Mouse (Mus musculus) hindbrain, postnatal 0 days (tissue): Measurements from ENCODE around the gene Ctdsp1. TPM values are rescaled to one million over a fixed set of nuclear protein-coding genes. Genes with fewer than 3 reads are reported as not detected.
A peak's percentile ranks its signal among the peaks of the same experiment; 100 is the strongest.

Experiments
- ATAC-seq: fragments of 200-750 bp; cut with Nextera tagmentation; 2 replicates; pipeline ENCODE4 v1.8.0; 2017; ENCODE audit warnings: mild to moderate bottlenecking, moderate TSS enrichment, moderate library complexity
- DNase-seq: peaks from one replicate; pipeline ENCODE4 v3.0.0-alpha.2; 2015; ENCODE audit warnings: low spot score
- H3K27ac ChIP-seq: fragments of 300-500 bp; sonication (generic); 2 replicates; pipeline ENCODE4 v1.5.1; 2014; ENCODE audit warnings: mild to moderate bottlenecking
- H3K27me3 ChIP-seq: fragments of 300-500 bp; sonication (generic); 2 replicates; pipeline ENCODE4 v1.6.1; 2014; ENCODE audit warnings: low read length, mixed read lengths; ENCODE audit not compliant: insufficient read depth
- H3K36me3 ChIP-seq: fragments of 300-500 bp; sonication (generic); 2 replicates; pipeline ENCODE4 v1.6.1; 2014; ENCODE audit warnings: low read length, mixed read lengths; ENCODE audit not compliant: insufficient read depth
- H3K4me1 ChIP-seq: fragments of 300-500 bp; sonication (generic); 2 replicates; pipeline ENCODE4 v1.6.1; 2014; ENCODE audit warnings: antibody characterized with exemption, low read length, mixed read lengths; ENCODE audit not compliant: insufficient read depth
- H3K4me2 ChIP-seq: fragments of 300-500 bp; sonication (generic); 2 replicates; pipeline ENCODE4 v1.6.1; 2014; ENCODE audit warnings: low read depth, mild to moderate bottlenecking, low read length, moderate library complexity, mixed read lengths
- H3K4me3 ChIP-seq: fragments of 300-500 bp; sonication (generic); 2 replicates; pipeline ENCODE4 v1.5.1; 2014; ENCODE audit warnings: low read length
- H3K9ac ChIP-seq: fragments of 300-500 bp; sonication (generic); replicated peaks from 2 replicates; pipeline ENCODE4 v1.6.1; 2014; ENCODE audit warnings: mild to moderate bottlenecking, low read length, moderate library complexity, mixed read lengths
- H3K9me3 ChIP-seq: fragments of 300-500 bp; sonication (generic); 2 replicates; pipeline ENCODE4 v1.6.1; 2016; ENCODE audit warnings: low read length, mixed read lengths
- CTCF ChIP-seq: IDR thresholded peaks from 2 replicates; pipeline ENCODE4 v1.5.1; 2016; ENCODE audit warnings: antibody characterized with exemption, control low read depth, low read depth
- WGBS: fragments of 180-500 bp; shearing (Covaris S2); extraction: QIAGEN DNeasy Blood & Tissue Kit; methylation state at CpG from one replicate; pipeline ENCODE4 v1.1.7; 2014; 5-methylcytosine and 5-hydroxymethylcytosine counted together
- polyA plus RNA-seq: library from polyadenylated mRNA; unstranded; fragments of >200 nt; fragmentation: Nextera tagmentation; extraction: Ambion mirVana; gene quantifications from 2 replicates; pipeline ENCODE4 v1.2.1, GENCODE M21; 2015
- total RNA-seq: library from RNA; depleted of rRNA; stranded (reverse); fragments of >200 nt; gene quantifications from 2 replicates; pipeline ENCODE4 v1.2.3, GENCODE M21; 2014

The Ctdsp1 gene
- total and polyA plus RNA-seq, 2 experiments from 2014 or later, result 18.2 to 35.7 TPM

- no peak for TF ChIP-seq CTCF
- Histone ChIP-seq H3K27ac (no peak overlapping the region), H3K4me1 (no peaks in the 10 kb centered on the region), H3K4me3 (no peak overlapping the region), H3K9ac (no peak overlapping the region), H3K9me3 (no peaks in the 10 kb centered on the region), H3K27me3 (no peaks in the 10 kb centered on the region), H3K4me2 (no peak overlapping the region), H3K36me3 (no peaks in the 10 kb centered on the region)
- peak; percentile 27 for DNase-seq
- no peak for ATAC-seq
- 69% methylated on average over 17 of the region's 17 CpGs for WGBS
Measured at GRCm38 (mm10) chr1:74418747-74419439, 27.6 kb downstream of the Ctdsp1 start.

GRCm38 (mm10) chr1:74419440-74419794 is 28.1 kb downstream of the Ctdsp1 start:
- Histone ChIP-seq H3K4me3 (no peak overlapping the region), H3K9me3 (no peaks in the 10 kb centered on the region), H3K27me3 (no peaks in the 10 kb centered on the region), H3K27ac (no peak overlapping the region), H3K36me3 (no peaks in the 10 kb centered on the region), H3K4me1 (no peaks in the 10 kb centered on the region), H3K4me2 (no peak overlapping the region), H3K9ac (no peak overlapping the region)
- 64% methylated on average over 9 of the region's 9 CpGs for WGBS
- no peak for ATAC-seq
- TF ChIP-seq CTCF, result no peak
- DNase-seq, result no peak

- no peak overlapping the region for H3K4me2 ChIP-seq
- ATAC-seq, result no peak
- 20% methylated on average over 8 of the region's 8 CpGs for WGBS
- no peaks in the 10 kb centered on the region for H3K27me3 ChIP-seq
- H3K4me1 ChIP-seq, result no peaks in the 10 kb centered on the region
- no peak overlapping the region for H3K9ac ChIP-seq
- no peak for DNase-seq
- H3K27ac ChIP-seq, result no peak overlapping the region
- no peak for TF ChIP-seq CTCF
- no peak overlapping the region for H3K4me3 ChIP-seq
- no peaks in the 10 kb centered on the region for H3K9me3 ChIP-seq
- H3K36me3 ChIP-seq, result no peaks in the 10 kb centered on the region
Measured at GRCm38 (mm10) chr1:74423147-74423546, 31.8 kb downstream of the Ctdsp1 start.

GRCm38 (mm10) chr1:74425845-74426244 is 34.5 kb downstream of the Ctdsp1 start:
- Histone ChIP-seq H3K4me3 (no peak overlapping the region), H3K9me3 (no peaks in the 10 kb centered on the region), H3K36me3 (no peaks in the 10 kb centered on the region), H3K27ac (no peak overlapping the region), H3K4me1 (no peaks in the 10 kb centered on the region), H3K4me2 (no peak overlapping the region), H3K9ac (no peak overlapping the region), H3K27me3 (no peaks in the 10 kb centered on the region)
- ATAC-seq (no peak), DNase-seq (no peak)
- 71% methylated on average over 7 of the region's 7 CpGs for WGBS
- TF ChIP-seq CTCF, result no peak

GRCm38 (mm10) chr1:74433220-74433619 is 41.9 kb downstream of the Ctdsp1 start:
- WGBS, result 88% methylated on average over 6 of the region's 6 CpGs
- no peak for ATAC-seq
- no peak for DNase-seq

GRCm38 (mm10) chr1:74434596-74434995 is 43.3 kb downstream of the Ctdsp1 start:
- DNase-seq, result no peak
- WGBS, result 70% methylated on average over 5 of the region's 5 CpGs
- Histone ChIP-seq H3K4me3 (no peak overlapping the region), H3K9ac (no peak overlapping the region), H3K27me3 (no peaks in the 10 kb centered on the region), H3K36me3 (peaks cover 13% of the 10 kb centered on the region), H3K9me3 (no peaks in the 10 kb centered on the region), H3K27ac (no peak overlapping the region), H3K4me1 (no peaks in the 10 kb centered on the region), H3K4me2 (no peak overlapping the region)
- ATAC-seq, result no peak
- no peak for TF ChIP-seq CTCF

More at GRCm38 (mm10) chr1:74433220-74433619, 41.9 kb downstream of the Ctdsp1 start:
- Histone ChIP-seq H3K4me2 (no peak overlapping the region), H3K9ac (no peak overlapping the region), H3K4me3 (no peak overlapping the region), H3K27me3 (no peaks in the 10 kb centered on the region), H3K4me1 (no peaks in the 10 kb centered on the region), H3K9me3 (no peaks in the 10 kb centered on the region), H3K27ac (no peak overlapping the region), H3K36me3 (peaks cover 6% of the 10 kb centered on the region)
- no peak for TF ChIP-seq CTCF

GRCm38 (mm10) chr1:74435563-74435962 is 44.3 kb downstream of the Ctdsp1 start:
- DNase-seq (no peak), ATAC-seq (no peak)
- Histone ChIP-seq H3K9me3 (no peaks in the 10 kb centered on the region), H3K4me3 (no peak overlapping the region), H3K4me1 (no peaks in the 10 kb centered on the region), H3K36me3 (peaks cover 18% of the 10 kb centered on the region), H3K4me2 (no peak overlapping the region), H3K27me3 (no peaks in the 10 kb centered on the region), H3K9ac (no peak overlapping the region), H3K27ac (no peak overlapping the region)
- TF ChIP-seq CTCF, result no peak
- 82% methylated on average over 6 of the region's 6 CpGs for WGBS
